Mouse (Mus musculus) kidney, adult 2 months (tissue): ENCODE results near the gene Adra2a. TPM values are rescaled to one million over a fixed set of nuclear protein-coding genes. Genes with fewer than 3 reads are reported as not detected.

Experiments
- DNase-seq: peaks from one replicate; pipeline ENCODE4 v3.0.0; 2021
- H3K27ac ChIP-seq: fragments of 200-500 bp; 2 replicates; pipeline ENCODE4 v1.5.1; 2012; ENCODE audit warnings: low read depth, low read length, control low read depth, inconsistent platforms; ENCODE audit not compliant: insufficient read depth
- H3K27me3 ChIP-seq: fragments of 200-500 bp; replicated peaks from 2 replicates; pipeline ENCODE4 v1.6.1; 2012; ENCODE audit warnings: mild to moderate bottlenecking, moderate library complexity, low read length, inconsistent platforms; ENCODE audit not compliant: control insufficient read depth, insufficient read depth
- H3K36me3 ChIP-seq: fragments of 200-500 bp; 2 replicates; pipeline ENCODE4 v1.6.1; 2012; ENCODE audit warnings: mild to moderate bottlenecking, moderate library complexity, low read length, inconsistent platforms; ENCODE audit not compliant: control insufficient read depth, insufficient read depth
- H3K4me1 ChIP-seq: fragments of 200-500 bp; 2 replicates; pipeline ENCODE4 v1.6.1; 2011; ENCODE audit warnings: low read length; ENCODE audit not compliant: control insufficient read depth, insufficient read depth
- H3K4me3 ChIP-seq: fragments of 200-500 bp; 2 replicates; pipeline ENCODE4 v1.5.1; 2011; ENCODE audit warnings: mild to moderate bottlenecking, low read depth, low read length, control low read depth; ENCODE audit not compliant: insufficient read depth
- CTCF ChIP-seq: fragments of 200-500 bp; conservative IDR thresholded peaks from 2 replicates; pipeline ENCODE4 v1.5.1; 2011; ENCODE audit warnings: low read depth, mild to moderate bottlenecking, control low read depth, low read length, moderate library complexity, mixed read lengths; ENCODE audit not compliant: insufficient read depth, insufficient read length
- POLR2A ChIP-seq: fragments of 200-500 bp; IDR thresholded peaks from one replicate; pipeline ENCODE4 v1.6.1; 2011; ENCODE audit warnings: low read depth, low read length, control low read depth
- WGBS: fragments of 180-500 bp; shearing (Covaris S2); methylation state at CpG from one replicate; pipeline ENCODE4 v1.1.7; 2018; 5-methylcytosine and 5-hydroxymethylcytosine counted together
- polyA plus RNA-seq: library from polyadenylated mRNA; depleted of rRNA; stranded (reverse); fragments of >200 nt; gene quantifications from 2 replicates; pipeline ENCODE4 v1.2.3, GENCODE M21; 2012

Gene Adra2a
- polyA plus RNA-seq, 1 experiment = 1.8 TPM

GRCm38 (mm10) chr19:54047386-54048050, 3.6 kb downstream of the Adra2a start:
- no peaks in the 10 kb centered on the region for H3K36me3 ChIP-seq
- H3K4me3 ChIP-seq = peak overlapping the region; percentile 33; the same call in 1 of the 2 replicates
- 0 out of 2 replicates have a peak, but pooled peaks cover 6% of the 10 kb centered on the region for H3K4me1 ChIP-seq
- no peak overlapping the region for H3K27ac ChIP-seq
- DNase-seq = no peak
- H3K27me3 ChIP-seq = peaks cover 2% of the 10 kb centered on the region
- TF ChIP-seq CTCF (no peak), POLR2A (no peak)
- WGBS = 7% methylated on average over 27 of the region's 27 CpGs

GRCm38 (mm10) chr19:54048161-54048885, 4.4 kb downstream of the Adra2a start:
- Histone ChIP-seq H3K4me3 (no peak overlapping the region), H3K4me1 (0 out of 2 replicates have a peak, but pooled peaks cover 6% of the 10 kb centered on the region), H3K36me3 (no peaks in the 10 kb centered on the region), H3K27me3 (peaks cover 2% of the 10 kb centered on the region), H3K27ac (no peak overlapping the region)
- WGBS = 26% methylated on average over 13 of the region's 13 CpGs
- DNase-seq = no peak
- TF ChIP-seq POLR2A (no peak), CTCF (no peak)

GRCm38 (mm10) chr19:54051651-54052050, 7.7 kb downstream of the Adra2a start:
- 64% methylated on average over 4 of the region's 4 CpGs for WGBS
- no peaks in the 10 kb centered on the region for H3K36me3 ChIP-seq
- no peak overlapping the region for H3K27ac ChIP-seq
- 0 out of 2 replicates have a peak, but pooled peaks cover 3% of the 10 kb centered on the region for H3K4me1 ChIP-seq
- H3K27me3 ChIP-seq = peaks cover 2% of the 10 kb centered on the region; the same call in 1 of the 2 replicates
- DNase-seq = no peak
- no peak overlapping the region for H3K4me3 ChIP-seq
- no peak for TF ChIP-seq POLR2A
- no peak for TF ChIP-seq CTCF

GRCm38 (mm10) chr19:54055845-54056244, 11.9 kb downstream of the Adra2a start:
- Histone ChIP-seq H3K27ac (no peak overlapping the region), H3K4me1 (no peaks in the 10 kb centered on the region), H3K36me3 (no peaks in the 10 kb centered on the region), H3K4me3 (no peak overlapping the region), H3K27me3 (no peaks in the 10 kb centered on the region)
- DNase-seq = no peak
- 75% methylated on average over 5 of the region's 5 CpGs for WGBS
- no peak for TF ChIP-seq POLR2A
- no peak for TF ChIP-seq CTCF

- Histone ChIP-seq H3K27me3 (no peaks in the 10 kb centered on the region), H3K36me3 (no peaks in the 10 kb centered on the region), H3K27ac (no peak overlapping the region), H3K4me1 (no peaks in the 10 kb centered on the region), H3K4me3 (no peak overlapping the region)
- 90% methylated on average over 7 of the region's 7 CpGs for WGBS
- DNase-seq = no peak
- no peak for TF ChIP-seq CTCF
- TF ChIP-seq POLR2A = no peak
Measured at GRCm38 (mm10) chr19:54068447-54068846, 24.5 kb downstream of the Adra2a start.

- peak; percentile 12 for DNase-seq
- no peak for TF ChIP-seq POLR2A
- no peak for TF ChIP-seq CTCF
- Histone ChIP-seq H3K36me3 (no peaks in the 10 kb centered on the region), H3K4me3 (no peak overlapping the region), H3K27ac (no peak overlapping the region), H3K4me1 (no peaks in the 10 kb centered on the region), H3K27me3 (no peaks in the 10 kb centered on the region)
- WGBS = 52% methylated on average over 5 of the region's 5 CpGs
Measured at GRCm38 (mm10) chr19:54070521-54070920, 26.6 kb downstream of the Adra2a start.

GRCm38 (mm10) chr19:54072233-54072800, 28.4 kb downstream of the Adra2a start:
- no peaks in the 10 kb centered on the region for H3K36me3 ChIP-seq
- H3K27me3 ChIP-seq = no peaks in the 10 kb centered on the region
- WGBS = 73% methylated on average over 5 of the region's 5 CpGs
- H3K4me1 ChIP-seq = no peaks in the 10 kb centered on the region
- H3K27ac ChIP-seq = no peak overlapping the region
- no peak overlapping the region for H3K4me3 ChIP-seq
- no peak for DNase-seq
- TF ChIP-seq POLR2A (no peak), CTCF (no peak)
